Mouse (Mus musculus): ENCODE data around the gene Tbc1d32. TPM values are rescaled to one million over a fixed set of nuclear protein-coding genes. Genes with fewer than 3 reads are reported as not detected.

Gene Tbc1d32
- polyA plus RNA-seq, 1 experiment from 2014 or later = 2.0 TPM

GRCm38 (mm10) chr10:56158207-56158606 is 70.3 kb downstream of the Tbc1d32 start:
- no peak overlapping the region for H3K27ac ChIP-seq (replicated peaks in 1 of 2; ENCODE audit: control insufficient read depth in 1 of 2, insufficient read depth in 1 of 2, low read depth in 2 of 2, low read length in 2 of 2)
- no peak overlapping the region for H3K9ac ChIP-seq (ENCODE audit: low read length)
- H3K4me1 ChIP-seq (ENCODE audit: control insufficient read depth in 2 of 2, insufficient read depth in 2 of 2, low read length in 2 of 2) = no peaks in the 10 kb centered on the region
- H3K27me3 ChIP-seq (ENCODE audit: control insufficient read depth, insufficient read depth, low read length) = no peaks in the 10 kb centered on the region
- H3K9me3 ChIP-seq (ENCODE audit: control insufficient read depth, low read length) = no peaks in the 10 kb centered on the region
- no peak overlapping the region for H3K4me3 ChIP-seq (ENCODE audit: control insufficient read depth in 1 of 2, insufficient read depth in 1 of 2, low read depth in 1 of 2, low read length in 2 of 2)
- no peaks in the 10 kb centered on the region for H3K36me3 ChIP-seq (ENCODE audit: control insufficient read depth, insufficient read depth, low read length)
- WGBS = 83% methylated on average over 3 of the region's 3 CpGs
- ATAC-seq (ENCODE audit: insufficient number of reproducible peaks, insufficient read depth, low FRiP score, low read depth) = no peak
- no peak overlapping the region for H3K4me2 ChIP-seq (ENCODE audit: low read length)

- Histone ChIP-seq H3K4me2 (ENCODE audit: low read length) (no peak overlapping the region), H3K9me3 (ENCODE audit: control insufficient read depth, low read length) (no peaks in the 10 kb centered on the region), H3K36me3 (ENCODE audit: control insufficient read depth, insufficient read depth, low read length) (no peaks in the 10 kb centered on the region), H3K4me1 (ENCODE audit: control insufficient read depth in 2 of 2, insufficient read depth in 2 of 2, low read length in 2 of 2) (no peaks in the 10 kb centered on the region), H3K27me3 (ENCODE audit: control insufficient read depth, insufficient read depth, low read length) (no peaks in the 10 kb centered on the region), H3K4me3 (ENCODE audit: control insufficient read depth in 1 of 2, insufficient read depth in 1 of 2, low read depth in 1 of 2, low read length in 2 of 2) (no peak overlapping the region), H3K27ac (replicated peaks in 1 of 2; ENCODE audit: control insufficient read depth in 1 of 2, insufficient read depth in 1 of 2, low read depth in 2 of 2, low read length in 2 of 2) (no peak overlapping the region), H3K9ac (ENCODE audit: low read length) (no peak overlapping the region)
- no peak for ATAC-seq (ENCODE audit: insufficient number of reproducible peaks, insufficient read depth, low FRiP score, low read depth)
- WGBS = 80% methylated on average over 3 of the region's 3 CpGs
Observed at GRCm38 (mm10) chr10:56156956-56157355, 71.5 kb downstream of the Tbc1d32 start.

GRCm38 (mm10) chr10:56148920-56149319 is 79.6 kb downstream of the Tbc1d32 start:
- no peak overlapping the region for H3K4me3 ChIP-seq (ENCODE audit: control insufficient read depth in 1 of 2, insufficient read depth in 1 of 2, low read depth in 1 of 2, low read length in 2 of 2)
- 91% methylated on average over 3 of the region's 3 CpGs for WGBS
- no peak for ATAC-seq (ENCODE audit: insufficient number of reproducible peaks, insufficient read depth, low FRiP score, low read depth)

GRCm38 (mm10) chr10:56137191-56137590 is 91.3 kb downstream of the Tbc1d32 start:
- H3K27ac ChIP-seq (replicated peaks in 1 of 2; ENCODE audit: control insufficient read depth in 1 of 2, insufficient read depth in 1 of 2, low read depth in 2 of 2, low read length in 2 of 2) = no peak overlapping the region
- no peak overlapping the region for H3K9ac ChIP-seq (ENCODE audit: low read length)
- H3K9me3 ChIP-seq (ENCODE audit: control insufficient read depth, low read length) = no peaks in the 10 kb centered on the region
- H3K36me3 ChIP-seq (ENCODE audit: control insufficient read depth, insufficient read depth, low read length) = no peaks in the 10 kb centered on the region
- H3K27me3 ChIP-seq (ENCODE audit: control insufficient read depth, insufficient read depth, low read length) = no peaks in the 10 kb centered on the region
- no peak for ATAC-seq (ENCODE audit: insufficient number of reproducible peaks, insufficient read depth, low FRiP score, low read depth)
- no peak overlapping the region for H3K4me3 ChIP-seq (ENCODE audit: control insufficient read depth in 1 of 2, insufficient read depth in 1 of 2, low read depth in 1 of 2, low read length in 2 of 2)
- no peak overlapping the region for H3K4me2 ChIP-seq (ENCODE audit: low read length)
- 86% methylated on average over 5 of the region's 5 CpGs for WGBS
- H3K4me1 ChIP-seq (ENCODE audit: control insufficient read depth in 2 of 2, insufficient read depth in 2 of 2, low read length in 2 of 2) = no peaks in the 10 kb centered on the region

More at GRCm38 (mm10) chr10:56148920-56149319, 79.6 kb downstream of the Tbc1d32 start:
- no peaks in the 10 kb centered on the region for H3K9me3 ChIP-seq (ENCODE audit: control insufficient read depth, low read length)
- no peak overlapping the region for H3K4me2 ChIP-seq (ENCODE audit: low read length)
- no peak overlapping the region for H3K27ac ChIP-seq (replicated peaks in 1 of 2; ENCODE audit: control insufficient read depth in 1 of 2, insufficient read depth in 1 of 2, low read depth in 2 of 2, low read length in 2 of 2)
- H3K36me3 ChIP-seq (ENCODE audit: control insufficient read depth, insufficient read depth, low read length) = no peaks in the 10 kb centered on the region
- no peaks in the 10 kb centered on the region for H3K27me3 ChIP-seq (ENCODE audit: control insufficient read depth, insufficient read depth, low read length)
- no peak overlapping the region for H3K9ac ChIP-seq (ENCODE audit: low read length)
- H3K4me1 ChIP-seq (ENCODE audit: control insufficient read depth in 2 of 2, insufficient read depth in 2 of 2, low read length in 2 of 2) = no peaks in the 10 kb centered on the region

GRCm38 (mm10) chr10:56129642-56130041 is 98.8 kb downstream of the Tbc1d32 start:
- H3K4me1 ChIP-seq (ENCODE audit: control insufficient read depth in 2 of 2, insufficient read depth in 2 of 2, low read length in 2 of 2) = no peaks in the 10 kb centered on the region
- no peaks in the 10 kb centered on the region for H3K9me3 ChIP-seq (ENCODE audit: control insufficient read depth, low read length)
- H3K27ac ChIP-seq (replicated peaks in 1 of 2; ENCODE audit: control insufficient read depth in 1 of 2, insufficient read depth in 1 of 2, low read depth in 2 of 2, low read length in 2 of 2) = no peak overlapping the region
- no peak overlapping the region for H3K4me3 ChIP-seq (ENCODE audit: control insufficient read depth in 1 of 2, insufficient read depth in 1 of 2, low read depth in 1 of 2, low read length in 2 of 2)
- H3K9ac ChIP-seq (ENCODE audit: low read length) = no peak overlapping the region
- no peaks in the 10 kb centered on the region for H3K27me3 ChIP-seq (ENCODE audit: control insufficient read depth, insufficient read depth, low read length)
- no peak for ATAC-seq (ENCODE audit: insufficient number of reproducible peaks, insufficient read depth, low FRiP score, low read depth)
- WGBS = 68% methylated on average over 2 of the region's 2 CpGs
- no peaks in the 10 kb centered on the region for H3K36me3 ChIP-seq (ENCODE audit: control insufficient read depth, insufficient read depth, low read length)
- no peak overlapping the region for H3K4me2 ChIP-seq (ENCODE audit: low read length)

GRCm38 (mm10) chr10:56126972-56127371 is 101.5 kb downstream of the Tbc1d32 start:
- 84% methylated on average over 1 of the region's 1 CpGs for WGBS

GRCm38 (mm10) chr10:56115636-56116180 is 112.8 kb downstream of the Tbc1d32 start:
- H3K4me2 ChIP-seq (ENCODE audit: low read length) = peak overlapping the region; percentile 88
- no peaks in the 10 kb centered on the region for H3K9me3 ChIP-seq (ENCODE audit: control insufficient read depth, low read length)
- H3K27me3 ChIP-seq (ENCODE audit: control insufficient read depth, insufficient read depth, low read length) = no peaks in the 10 kb centered on the region
- H3K36me3 ChIP-seq (ENCODE audit: control insufficient read depth, insufficient read depth, low read length) = no peaks in the 10 kb centered on the region
- 18% methylated on average over 27 of the region's 27 CpGs for WGBS
- H3K9ac ChIP-seq (ENCODE audit: low read length) = peak overlapping the region; percentile 78
- no peaks in the 10 kb centered on the region; a peak in 1 of 4 replicates for H3K4me1 ChIP-seq (ENCODE audit: control insufficient read depth in 2 of 2, insufficient read depth in 2 of 2, low read length in 2 of 2)
- peak; percentile 63 for ATAC-seq (ENCODE audit: insufficient number of reproducible peaks, insufficient read depth, low FRiP score, low read depth)
- peak overlapping the region; percentile 65 to 71 for H3K4me3 ChIP-seq (ENCODE audit: control insufficient read depth in 1 of 2, insufficient read depth in 1 of 2, low read depth in 1 of 2, low read length in 2 of 2)
- peak overlapping the region; percentile 59 to 68; a peak in 3 of 4 replicates for H3K27ac ChIP-seq (replicated peaks in 1 of 2; ENCODE audit: control insufficient read depth in 1 of 2, insufficient read depth in 1 of 2, low read depth in 2 of 2, low read length in 2 of 2)

More at GRCm38 (mm10) chr10:56126972-56127371, 101.5 kb downstream of the Tbc1d32 start:
- no peak for ATAC-seq (ENCODE audit: insufficient number of reproducible peaks, insufficient read depth, low FRiP score, low read depth)
- Histone ChIP-seq H3K4me1 (ENCODE audit: control insufficient read depth in 2 of 2, insufficient read depth in 2 of 2, low read length in 2 of 2) (no peaks in the 10 kb centered on the region), H3K27me3 (ENCODE audit: control insufficient read depth, insufficient read depth, low read length) (no peaks in the 10 kb centered on the region), H3K36me3 (ENCODE audit: control insufficient read depth, insufficient read depth, low read length) (no peaks in the 10 kb centered on the region), H3K4me3 (ENCODE audit: control insufficient read depth in 1 of 2, insufficient read depth in 1 of 2, low read depth in 1 of 2, low read length in 2 of 2) (no peak overlapping the region), H3K27ac (replicated peaks in 1 of 2; ENCODE audit: control insufficient read depth in 1 of 2, insufficient read depth in 1 of 2, low read depth in 2 of 2, low read length in 2 of 2) (no peak overlapping the region), H3K9ac (ENCODE audit: low read length) (no peak overlapping the region), H3K9me3 (ENCODE audit: control insufficient read depth, low read length) (no peaks in the 10 kb centered on the region), H3K4me2 (ENCODE audit: low read length) (no peak overlapping the region)

Measured in heart, embryonic 14.5 days (tissue).